ENCODE assay signal across 33 mouse cellular contexts in genomic region chr16:24042977-24043376, GRCm38 (mm10). TPM values are rescaled to one million over a fixed set of nuclear protein-coding genes. Genes with fewer than 3 reads are reported as not detected.
DNase-seq lines count a peak whose midpoint lies in the region; TF ChIP-seq lines count a peak whose summit lies in the region.
"Had no signal": no experiment of that assay in that cellular context is flagged by ENCODE, and none has a peak within 500 bp of the region (broad histone marks: within the 10 kb centered on the region; RNA-seq: fewer than 3 reads in every experiment).

No protein-coding gene starts in this region.

- H3K27me3 ChIP-seq in heart, adult 2 months (ENCODE audit: control insufficient read depth, insufficient read depth, low read length), result no peaks in the 10 kb centered on the region
- H3K27me3 ChIP-seq: forebrain, embryonic 15.5 days; heart, embryonic 12.5 days; intestine, embryonic 15.5 days; limb, embryonic 13.5 days; liver, embryonic 15.5 days; neural tube, embryonic 13.5 days had no signal

- H3K4me1 ChIP-seq in heart, adult 2 months (ENCODE audit: control insufficient read depth, insufficient read depth, low read length), result no peaks in the 10 kb centered on the region; the same call in 1 of the 2 replicates
- H3K4me1 ChIP-seq: embryonic facial prominence, embryonic 10.5 days; forebrain, embryonic 15.5 days; heart, embryonic 12.5 days; hindbrain, embryonic 10.5 days; intestine, embryonic 15.5 days; limb, embryonic 13.5 days; liver, embryonic 15.5 days; neural tube, embryonic 13.5 days had no signal

- no peak overlapping the region for H3K27ac ChIP-seq in heart, adult 2 months
- H3K27ac ChIP-seq: embryonic facial prominence, embryonic 10.5 days; forebrain, embryonic 15.5 days; hindbrain, embryonic 10.5 days; intestine, embryonic 15.5 days; layer of hippocampus, adult 2 months; limb, embryonic 13.5 days; liver, embryonic 15.5 days; macrophage; neural tube, embryonic 13.5 days had no signal

- no peaks in the 10 kb centered on the region for H3K36me3 ChIP-seq in heart, adult 2 months (ENCODE audit: control insufficient read depth, insufficient read depth, low read length)
- H3K36me3 ChIP-seq: embryonic facial prominence, embryonic 10.5 days; forebrain, embryonic 15.5 days; heart, embryonic 12.5 days; hindbrain, embryonic 10.5 days; intestine, embryonic 15.5 days; limb, embryonic 13.5 days; liver, embryonic 15.5 days; neural tube, embryonic 13.5 days had no signal

- H3K9ac ChIP-seq in heart, adult 2 months (ENCODE audit: low read depth, low read length), result no peak overlapping the region
- H3K9ac ChIP-seq: forebrain, embryonic 15.5 days; heart, embryonic 12.5 days; intestine, embryonic 15.5 days; limb, embryonic 13.5 days; liver, embryonic 15.5 days; neural tube, embryonic 13.5 days had no signal

- intact Hi-C loops in heart, adult 2 months (cut with DNase I), result no loop called here

- H3K79me2 ChIP-seq in heart, adult 2 months (replicated peaks; ENCODE audit: control insufficient read depth, insufficient read depth, low read length), result no peaks in the 10 kb centered on the region

- no peak for TF ChIP-seq POLR2A in heart, adult 2 months (IDR thresholded peaks at IDR 0.05; ENCODE audit: insufficient read depth, low read depth, low read length)

- H3K4me3 ChIP-seq in heart, adult 2 months, result no peak overlapping the region
- H3K4me3 ChIP-seq: embryonic facial prominence, embryonic 10.5 days; forebrain, embryonic 15.5 days; heart, embryonic 12.5 days; hindbrain, embryonic 10.5 days; intestine, embryonic 15.5 days; layer of hippocampus, adult 2 months; limb, embryonic 13.5 days; liver, embryonic 15.5 days; myocyte; neural tube, embryonic 13.5 days had no signal

- TF ChIP-seq EP300 in heart, adult 2 months (IDR thresholded peaks at IDR 0.05; ENCODE audit: insufficient read depth, low read depth, low read length), result no peak

- 90% methylated on average over 3 of the region's 3 CpGs for WGBS in heart, adult 2 months

- peak; percentile 33 for DNase-seq in heart, adult 11 months
- DNase-seq in heart, adult 2 months, result no peak
- peak; percentile 28 to 56 for DNase-seq in kidney, postnatal 25 days
- no peak for DNase-seq in kidney, postnatal 10 days
- peak; percentile 66 to 79 for DNase-seq in cerebellum, adult 18-20 months
- peak; percentile 55 to 84 for DNase-seq in cerebellum, postnatal 14 days
- no peak for DNase-seq in lung, adult 18-20 months
- DNase-seq in embryo, embryonic 10.5 days (ENCODE audit: low spot score), result no peak
- DNase-seq: adrenal gland, postnatal 14 days; gastrocnemius, postnatal 10 days; heart, postnatal 10 days; layer of hippocampus, postnatal 36 days; retina, postnatal 1 day; right cerebral cortex, postnatal 25 days; thymus, postnatal 14 days had no signal

- no peak for TF ChIP-seq CTCF in heart, adult 2 months (IDR thresholded peaks at IDR 0.05)

RNA-seq across cellular contexts. Expression of gene Bcl6, which starts 54.3 kb away (rescaled TPM):
- 10 to 100 TPM; 15.4 to 21.7 TPM for total RNA-seq in heart, adult 2 months (2021)
- 16.5 and 17.8 TPM in 2 replicates for polyA plus RNA-seq in heart, adult 2 months (2012; rRNA removed)

RNA-seq across cellular contexts. Expression of gene Gm37419, which starts 54.7 kb away (rescaled TPM):
- not detected for total RNA-seq in heart, adult 2 months (2021)
- polyA plus RNA-seq in heart, adult 2 months (2012; rRNA removed), result not detected in 2 replicates
- total RNA-seq: adrenal gland, postnatal 14 days; gastrocnemius, postnatal 10 days; granulocyte monocyte progenitor cell, adult 5-6 weeks; heart, postnatal 10 days; layer of hippocampus, adult 2 months; layer of hippocampus, postnatal 36 days; left cerebral cortex, postnatal 14 days had no signal
- polyA plus RNA-seq: brain, embryonic 14.5 days; embryonic facial prominence, embryonic 10.5 days; heart, embryonic 12.5 days; hindbrain, embryonic 10.5 days; hindbrain, embryonic 16.5 days; intestine, embryonic 15.5 days; limb, embryonic 13.5 days; liver, embryonic 15.5 days; lung, postnatal 0 days; macrophage; midbrain, embryonic 16.5 days; myocyte; neural tube, embryonic 13.5 days; spleen, adult 2 months had no signal

Comparison
In these comparisons a context has a peak if more than half of its experiments do, and no peak if none do; other contexts are left out.
1. DNase-seq: peak in heart, adult 11 months (single experiment), kidney, postnatal 25 days (2 of 2), cerebellum, adult 18-20 months (2 of 2) and cerebellum, postnatal 14 days (2 of 2); none in heart, adult 2 months (0 of 2), kidney, postnatal 10 days (single experiment), lung, adult 18-20 months (0 of 2) and embryo, embryonic 10.5 days (single experiment).